Mouse (Mus musculus) neural tube, embryonic 14.5 days (tissue): ENCODE measurements around the gene Galt. TPM values are rescaled to one million over a fixed set of nuclear protein-coding genes. Genes with fewer than 3 reads are reported as not detected.

Experiments
- ATAC-seq: fragments of 200-750 bp; cut with Nextera tagmentation; 2 replicates; pipeline ENCODE4 v1.8.0; 2017; ENCODE audit warnings: low read depth, mild to moderate bottlenecking, moderate TSS enrichment, moderate library complexity
- H3K27ac ChIP-seq: fragments of 300-500 bp; sonication (generic); 2 replicates; pipeline ENCODE4 v1.5.1; 2014; ENCODE audit warnings: low read depth, mild to moderate bottlenecking, control low read depth, low read length, moderate library complexity, mixed read lengths
- H3K27me3 ChIP-seq: fragments of 300-500 bp; sonication (generic); 2 replicates; pipeline ENCODE4 v1.6.1; 2014; ENCODE audit warnings: low read length; ENCODE audit not compliant: control insufficient read depth, insufficient read depth
- H3K36me3 ChIP-seq: fragments of 300-500 bp; sonication (generic); 2 replicates; pipeline ENCODE4 v1.6.1; 2014; ENCODE audit warnings: low read length, mixed read lengths; ENCODE audit not compliant: control insufficient read depth, insufficient read depth
- H3K4me1 ChIP-seq: fragments of 300-500 bp; sonication (generic); 2 replicates; pipeline ENCODE4 v1.6.1; 2014; ENCODE audit warnings: low read length; ENCODE audit not compliant: control insufficient read depth, insufficient read depth
- H3K4me2 ChIP-seq: fragments of 300-500 bp; sonication (generic); 2 replicates; pipeline ENCODE4 v1.6.1; 2014; ENCODE audit warnings: mild to moderate bottlenecking, low read depth, low read length, control low read depth
- H3K4me3 ChIP-seq: fragments of 300-500 bp; sonication (generic); 2 replicates; pipeline ENCODE4 v1.5.1; 2014; ENCODE audit warnings: low read depth, low read length, control low read depth, mixed read lengths
- H3K9ac ChIP-seq: fragments of 300-500 bp; sonication (generic); replicated peaks from 2 replicates; pipeline ENCODE4 v1.6.1; 2014; ENCODE audit warnings: low read depth, mild to moderate bottlenecking, control low read depth, low read length, mixed read lengths
- H3K9me3 ChIP-seq: fragments of 300-500 bp; sonication (generic); 2 replicates; pipeline ENCODE4 v1.6.1; 2016; ENCODE audit warnings: low read length; ENCODE audit not compliant: control insufficient read depth
- WGBS: fragments of 180-500 bp; shearing (Covaris S2); extraction: QIAGEN DNeasy Blood & Tissue Kit; methylation state at CpG from one replicate; pipeline ENCODE4 v1.1.7; 2014; 5-methylcytosine and 5-hydroxymethylcytosine counted together
- polyA plus RNA-seq: library from polyadenylated mRNA; unstranded; fragments of >200 nt; fragmentation: Nextera tagmentation; extraction: Ambion mirVana; gene quantifications from 2 replicates; pipeline ENCODE4 v1.2.1, GENCODE M21; 2014

The Galt gene
- polyA plus RNA-seq, result 42.6 and 53.5 TPM in 2 replicates

- Histone ChIP-seq H3K4me3 (peak within 1 kb of the TSS; percentile 76), H3K9me3 (no peaks in the 10 kb centered on the region), H3K4me2 (peak within 1 kb of the TSS; percentile 93), H3K36me3 (no peaks in the 10 kb centered on the region), H3K4me1 (peaks cover 9% of the 10 kb centered on the region; the same call in 1 of the 2 replicates), H3K9ac (peak within 1 kb of the TSS; percentile 76), H3K27me3 (no peaks in the 10 kb centered on the region), H3K27ac (peak within 1 kb of the TSS; percentile 72)
- ATAC-seq, result peak; percentile 62
- WGBS, result 13% methylated on average over 14 of the region's 14 CpGs
These were observed at the start of gene Galt for GRCm38 (mm10) chr4:41754797-41755337. Gene Galt, plus strand, starts transcription at chr4:41755228.

- Histone ChIP-seq H3K36me3 (no peaks in the 10 kb centered on the region), H3K9ac (no peak overlapping the region), H3K9me3 (no peaks in the 10 kb centered on the region), H3K4me3 (no peak overlapping the region), H3K27me3 (no peaks in the 10 kb centered on the region), H3K4me1 (peaks cover 15% of the 10 kb centered on the region), H3K4me2 (peak overlapping the region; percentile 19; the same call in 1 of the 2 replicates), H3K27ac (peak overlapping the region; percentile 1; the same call in 1 of the 2 replicates)
- WGBS, result 57% methylated on average over 19 of the region's 19 CpGs
- no peak for ATAC-seq
These were observed 48.9 kb upstream of the Galt start for GRCm38 (mm10) chr4:41705922-41706754.

GRCm38 (mm10) chr4:41707011-41707535, 48.0 kb upstream of the Galt start:
- H3K27ac ChIP-seq, result peak overlapping the region; percentile 60
- no peak overlapping the region for H3K4me3 ChIP-seq
- H3K27me3 ChIP-seq, result no peaks in the 10 kb centered on the region
- peak overlapping the region; percentile 19; the same call in 1 of the 2 replicates for H3K4me2 ChIP-seq
- H3K36me3 ChIP-seq, result no peaks in the 10 kb centered on the region
- ATAC-seq, result peak; percentile 82
- no peaks in the 10 kb centered on the region for H3K9me3 ChIP-seq
- peaks cover 20% of the 10 kb centered on the region for H3K4me1 ChIP-seq
- under 1% methylated on average over 13 of the region's 13 CpGs for WGBS
- H3K9ac ChIP-seq, result no peak overlapping the region

GRCm38 (mm10) chr4:41708192-41708745, 46.8 kb upstream of the Galt start:
- H3K36me3 ChIP-seq, result no peaks in the 10 kb centered on the region
- ATAC-seq, result peak; percentile 44
- H3K9me3 ChIP-seq, result no peaks in the 10 kb centered on the region
- H3K4me3 ChIP-seq, result no peak overlapping the region
- no peak overlapping the region for H3K9ac ChIP-seq
- no peak overlapping the region for H3K4me2 ChIP-seq
- no peaks in the 10 kb centered on the region for H3K27me3 ChIP-seq
- WGBS, result 39% methylated on average over 8 of the region's 8 CpGs
- H3K27ac ChIP-seq, result no peak overlapping the region
- peaks cover 28% of the 10 kb centered on the region for H3K4me1 ChIP-seq

- Histone ChIP-seq H3K36me3 (no peaks in the 10 kb centered on the region), H3K4me3 (no peak overlapping the region), H3K27me3 (no peaks in the 10 kb centered on the region), H3K27ac (no peak overlapping the region), H3K4me2 (no peak overlapping the region), H3K4me1 (peaks cover 38% of the 10 kb centered on the region), H3K9ac (no peak overlapping the region), H3K9me3 (no peaks in the 10 kb centered on the region)
- no peak for ATAC-seq
- 78% methylated on average over 4 of the region's 4 CpGs for WGBS
These were observed 44.8 kb upstream of the Galt start for GRCm38 (mm10) chr4:41710229-41710628.

- peak overlapping the region; percentile 97 for H3K4me2 ChIP-seq
- H3K9ac ChIP-seq, result peak overlapping the region; percentile 73; the same call in 1 of the 2 replicates
- H3K27me3 ChIP-seq, result no peaks in the 10 kb centered on the region
- peaks cover 34% of the 10 kb centered on the region for H3K4me1 ChIP-seq
- peaks cover 6% of the 10 kb centered on the region; the same call in 1 of the 2 replicates for H3K36me3 ChIP-seq
- ATAC-seq, result no peak
- H3K4me3 ChIP-seq, result peak overlapping the region; percentile 63
- no peak overlapping the region for H3K27ac ChIP-seq
- 78% methylated on average over 16 of the region's 16 CpGs for WGBS
- H3K9me3 ChIP-seq, result no peaks in the 10 kb centered on the region
These were observed 43.2 kb upstream of the Galt start for GRCm38 (mm10) chr4:41711705-41712375.

GRCm38 (mm10) chr4:41712421-41713196, 42.4 kb upstream of the Galt start:
- peaks cover 7% of the 10 kb centered on the region; the same call in 1 of the 2 replicates for H3K36me3 ChIP-seq
- peak overlapping the region; percentile 97 for H3K4me2 ChIP-seq
- H3K27me3 ChIP-seq, result no peaks in the 10 kb centered on the region
- H3K9ac ChIP-seq, result peak overlapping the region; percentile 73
- WGBS, result 50% methylated on average over 31 of the region's 31 CpGs
- peak overlapping the region; percentile 63 for H3K4me3 ChIP-seq
- no peak for ATAC-seq
- no peaks in the 10 kb centered on the region for H3K9me3 ChIP-seq
- peaks cover 29% of the 10 kb centered on the region for H3K4me1 ChIP-seq
- H3K27ac ChIP-seq, result peak overlapping the region; percentile 75
